Mouse (Mus musculus) hematopoietic multipotent progenitor cell, adult 10-12 weeks (in vitro differentiated cells): ENCODE measurements around the gene Vegfc. TPM values are rescaled to one million over a fixed set of nuclear protein-coding genes. Genes with fewer than 3 reads are reported as not detected.

Source experiments
- polyA plus RNA-seq: library from polyadenylated mRNA; stranded (reverse); fragments of >175 nt; gene quantifications from 2 replicates; pipeline ENCODE4 v1.2.3, GENCODE M21; 2012; ENCODE audit warnings: low replicate concordance

Vegfc gene
- polyA plus RNA-seq = 0.30 and 0.76 TPM in 2 replicates

DNA sequence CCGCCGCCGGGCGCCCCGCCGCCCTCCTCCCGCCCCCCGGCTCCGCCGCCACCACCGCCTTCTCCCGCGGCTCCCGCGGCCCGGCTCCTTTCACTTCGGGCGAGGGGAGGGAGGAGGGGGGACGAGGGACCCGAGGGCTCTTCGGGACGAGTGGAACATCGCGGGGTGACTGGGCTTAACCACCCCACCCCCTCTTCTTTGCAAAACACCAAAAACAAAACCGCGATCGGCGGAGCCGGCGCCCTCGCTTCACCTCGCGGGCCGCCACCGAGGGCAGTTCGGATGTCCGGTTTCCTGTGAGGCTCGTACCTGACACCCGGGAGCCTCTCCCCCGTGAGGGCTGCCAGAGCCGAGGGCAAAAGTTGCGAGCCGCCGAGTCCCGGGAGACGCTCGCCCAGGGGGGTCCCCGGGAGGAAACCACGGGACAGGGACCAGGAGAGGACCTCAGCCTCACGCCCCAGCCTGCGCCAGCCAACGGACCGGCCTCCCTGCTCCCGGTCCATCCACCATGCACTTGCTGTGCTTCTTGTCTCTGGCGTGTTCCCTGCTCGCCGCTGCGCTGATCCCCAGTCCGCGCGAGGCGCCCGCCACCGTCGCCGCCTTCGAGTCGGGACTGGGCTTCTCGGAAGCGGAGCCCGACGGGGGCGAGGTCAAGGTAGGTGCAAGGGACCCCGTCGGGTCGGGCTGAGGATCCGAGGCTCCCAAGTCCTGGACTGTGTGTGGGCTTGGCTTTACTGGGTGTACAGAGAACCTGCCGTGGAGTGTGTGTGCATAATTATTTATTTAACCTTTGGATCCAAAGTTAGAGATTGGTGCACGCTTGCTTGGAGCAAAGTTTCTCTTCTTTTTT lies at the start of gene Vegfc:
Gene Vegfc, plus strand, starts transcription at position 336 of the 850 bp plus-strand sequence.

